Mouse (Mus musculus) layer of hippocampus, adult 2 months (tissue): ENCODE measurements around the gene Gm3625. TPM values are rescaled to one million over a fixed set of nuclear protein-coding genes. Genes with fewer than 3 reads are reported as not detected.
"Not testable (repeated sequence)": the region's sequence is repeated elsewhere in the genome, so short reads cannot be mapped to it uniquely, and the experiment has no call there.

Source experiments
- DNase-seq, 2 experiments: peaks; one replicate each; pipeline ENCODE4 v3.0.0; 2022; ENCODE audit warnings: low spot score in 2 of 2
- H3K27ac ChIP-seq: fragments of 200-600 bp; 2 replicates; pipeline ENCODE4 v1.8.1; 2022
- H3K4me3 ChIP-seq: fragments of 200-600 bp; 2 replicates; pipeline ENCODE4 v1.8.1; 2022; ENCODE audit warnings: mild to moderate bottlenecking
- CTCF ChIP-seq: fragments of 200-600 bp; conservative IDR thresholded peaks from 2 replicates; pipeline ENCODE4 v1.8.1; 2022; ENCODE audit warnings: antibody characterized with exemption, mild to moderate bottlenecking, moderate library complexity
- total RNA-seq, 2 experiments: library from RNA; stranded (reverse); gene quantifications; 2 replicates each; pipeline ENCODE4 v1.2.3; 2021

Gene Gm3625
- total RNA-seq, 2 experiments from 2014 or later: not detected

DNA sequence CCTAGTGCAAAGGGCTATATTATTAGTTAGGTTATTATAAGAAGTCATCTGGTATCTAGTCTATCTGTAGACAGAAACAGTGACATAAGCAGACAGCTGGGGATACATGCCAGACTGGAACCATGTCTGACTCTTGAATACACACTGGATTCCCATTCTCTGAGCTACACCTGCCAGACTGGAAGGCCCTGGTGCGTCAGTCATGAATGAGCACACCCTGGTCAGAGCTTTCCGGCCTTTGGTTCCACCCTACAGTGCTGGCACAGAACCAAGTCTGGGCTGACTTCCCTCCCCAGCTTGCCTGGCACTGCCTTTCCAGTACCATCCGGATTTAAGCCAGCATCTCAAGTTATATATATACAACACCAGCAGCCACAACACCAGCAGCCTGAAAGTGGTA lies 4.1 kb downstream of the Gm3625 start:
- no peak overlapping the region for H3K27ac ChIP-seq
- no peak overlapping the region for H3K4me3 ChIP-seq
- no peak for DNase-seq
- TF ChIP-seq CTCF: no peak

DNA sequence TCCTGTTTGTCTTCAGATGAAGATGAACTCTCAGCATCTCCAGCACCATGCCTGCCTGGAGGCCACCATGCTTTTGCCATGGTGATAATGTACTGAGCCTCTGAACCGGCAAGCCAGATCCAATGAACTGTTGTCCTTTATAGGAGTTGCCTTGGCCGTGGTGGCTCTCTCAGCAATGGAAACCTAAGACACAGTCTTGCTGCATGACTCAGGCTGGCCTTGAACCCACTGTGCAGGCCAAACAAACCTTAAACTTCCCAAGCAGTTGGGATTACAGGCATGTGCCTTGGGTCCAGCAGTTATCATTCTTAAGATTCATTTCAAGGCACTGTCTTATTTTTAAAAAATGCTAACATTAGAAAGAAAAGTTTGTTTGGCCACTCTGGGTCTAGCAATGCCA lies 4.9 kb downstream of the Gm3625 start:
- no peak overlapping the region for H3K27ac ChIP-seq
- no peak overlapping the region for H3K4me3 ChIP-seq
- no peak for DNase-seq
- TF ChIP-seq CTCF: no peak

DNA sequence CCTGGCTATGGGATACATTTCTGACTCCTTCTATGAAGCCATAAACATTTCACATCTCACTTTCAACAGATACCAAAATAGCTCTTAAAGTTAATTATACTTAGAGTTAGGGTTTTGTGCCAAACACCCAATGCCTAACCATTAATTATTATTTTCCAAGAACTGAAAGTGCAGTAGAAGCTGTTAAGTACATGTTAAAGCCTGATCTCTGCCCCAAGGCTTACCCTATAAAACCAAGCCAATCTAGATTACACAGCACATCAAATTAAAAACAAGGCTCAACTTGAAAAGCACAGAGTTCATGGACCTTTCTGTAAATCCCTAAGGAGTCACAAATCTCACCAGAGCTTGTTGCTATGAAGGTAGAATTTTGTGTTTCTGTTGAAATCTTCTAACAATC lies 10.4 kb downstream of the Gm3625 start:
- Histone ChIP-seq H3K4me3 (no peak overlapping the region), H3K27ac (no peak overlapping the region)
- DNase-seq: no peak
- TF ChIP-seq CTCF: no peak

DNA sequence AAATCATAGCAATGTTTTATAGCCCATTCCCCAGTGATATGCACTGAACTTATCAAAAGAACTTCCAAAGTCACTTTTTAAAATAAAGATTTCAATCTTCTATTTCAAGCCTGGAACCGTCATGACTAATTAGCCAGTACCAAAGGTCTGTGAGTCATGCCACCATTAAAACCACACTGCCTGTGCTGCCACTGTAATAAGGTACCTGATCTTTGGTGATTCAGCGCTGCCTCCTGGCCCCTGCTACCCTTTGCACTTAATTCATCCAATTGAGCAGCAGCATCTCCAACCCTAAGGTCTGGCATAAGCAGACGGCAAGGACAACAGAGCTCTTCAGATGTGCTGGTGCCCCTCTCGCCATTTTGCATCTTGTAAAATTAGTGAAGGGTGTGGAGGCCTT lies 18.7 kb downstream of the Gm3625 start:
- TF ChIP-seq CTCF: no peak
- H3K4me3 ChIP-seq: no peak overlapping the region
- no peak for DNase-seq
- no peak overlapping the region for H3K27ac ChIP-seq

DNA sequence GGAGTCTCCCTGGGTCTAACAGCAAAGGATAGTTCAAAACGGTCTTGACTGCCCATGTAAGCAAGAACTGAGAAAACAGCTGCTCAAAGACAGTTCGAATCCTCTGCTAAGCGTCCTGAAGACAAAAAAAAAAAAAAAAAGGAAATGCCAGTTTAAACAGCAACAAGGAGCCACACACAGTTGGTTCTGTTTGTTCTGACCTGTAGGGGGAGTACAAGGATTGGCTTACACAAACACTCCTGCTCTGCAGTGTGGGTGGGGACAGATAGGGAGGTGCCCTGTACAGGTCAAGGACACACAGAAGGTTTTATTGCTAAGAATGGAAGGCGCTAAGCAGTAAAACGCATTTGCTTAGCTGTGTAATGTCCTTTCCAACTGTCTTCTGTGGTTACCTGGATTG lies 20.9 kb downstream of the Gm3625 start:
- no peak for DNase-seq

DNA sequence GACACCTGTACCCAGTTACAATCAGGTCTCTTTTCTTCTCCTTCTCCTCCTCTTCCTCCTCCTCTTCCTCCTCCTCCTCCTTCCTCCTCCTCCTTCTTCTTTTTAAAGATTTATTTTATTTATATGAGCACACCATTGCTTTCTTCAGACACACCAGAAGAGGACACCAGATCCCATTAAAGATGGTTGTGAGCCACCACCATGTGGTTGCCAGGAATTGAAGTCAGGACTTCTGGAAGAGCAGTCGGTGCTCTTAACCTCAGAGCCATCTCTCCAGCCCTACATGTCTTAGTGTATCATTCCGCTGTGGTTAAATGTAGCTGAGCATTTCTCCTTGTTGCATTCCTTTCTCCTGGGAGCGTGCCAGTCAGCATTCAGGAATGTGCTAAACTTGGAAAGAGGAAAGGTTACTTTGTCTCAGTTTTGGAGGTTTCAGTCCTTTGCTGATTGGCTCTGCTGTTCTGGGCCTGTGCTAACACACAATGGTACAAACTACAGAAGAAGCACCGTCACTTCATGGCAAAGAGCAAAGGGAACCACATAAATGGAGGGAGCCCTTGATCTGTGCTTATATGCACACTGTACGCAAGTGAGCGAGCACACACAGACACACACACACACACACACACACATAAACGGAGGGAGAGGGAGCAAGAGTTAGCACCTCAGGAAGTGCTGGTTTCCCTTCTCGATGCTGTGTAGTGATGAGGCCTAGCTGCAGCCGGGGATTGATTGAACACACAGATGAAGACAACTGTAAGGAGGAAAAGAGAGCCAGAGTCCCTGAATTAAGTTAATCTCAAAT lies 34.0 kb downstream of the Gm3625 start:
- no peak overlapping the region for H3K4me3 ChIP-seq
- DNase-seq: no peak
- H3K27ac ChIP-seq: no peak overlapping the region
- no peak for TF ChIP-seq CTCF

More for the DNA sequence above, 20.9 kb downstream of the Gm3625 start:
- Histone ChIP-seq H3K4me3 (no peak overlapping the region), H3K27ac (no peak overlapping the region)
- TF ChIP-seq CTCF: peak; percentile 77

DNA sequence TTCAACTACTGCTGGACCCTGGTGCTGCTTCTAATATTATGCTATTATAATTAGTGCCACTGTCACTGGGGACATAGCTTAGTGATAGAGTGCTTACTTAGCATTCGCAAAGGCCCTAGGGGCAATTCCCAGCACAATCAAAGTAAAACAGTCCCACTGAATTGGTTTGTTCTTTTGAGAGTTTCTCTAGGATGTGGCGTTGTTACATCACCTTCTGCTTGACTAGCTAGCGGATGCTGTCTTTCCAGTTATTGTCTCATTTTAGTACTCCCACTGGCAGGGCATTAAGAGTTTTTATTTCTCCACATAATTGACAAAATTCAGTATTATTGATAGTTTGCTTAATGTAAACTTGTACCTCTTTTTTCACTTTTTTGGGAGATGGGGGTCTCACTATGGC lies 34.7 kb downstream of the Gm3625 start:
- no peak for TF ChIP-seq CTCF
- H3K4me3 ChIP-seq: no peak overlapping the region
- H3K27ac ChIP-seq: no peak overlapping the region
- no peak for DNase-seq

DNA sequence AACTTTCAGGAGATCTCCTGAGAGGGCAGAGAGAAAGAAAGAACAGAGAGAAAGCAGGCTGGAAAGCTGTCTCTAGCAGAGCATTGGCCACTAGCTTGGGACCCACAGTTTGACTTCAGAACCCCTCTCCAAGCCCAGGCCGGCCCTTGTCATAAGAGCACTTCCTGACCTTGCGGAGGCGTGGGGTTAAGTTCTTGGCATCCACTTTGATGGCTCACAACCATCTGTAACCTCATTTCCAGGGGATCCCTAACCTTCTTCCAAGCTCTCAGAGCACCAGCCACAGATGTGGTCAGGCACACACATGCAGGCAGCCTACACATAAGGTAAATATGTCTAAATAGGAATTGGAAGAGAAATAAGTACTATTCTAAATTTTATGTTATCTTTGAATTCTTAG lies 35.3 kb downstream of the Gm3625 start:
- no peak for TF ChIP-seq CTCF
- Histone ChIP-seq H3K27ac (no peak overlapping the region), H3K4me3 (no peak overlapping the region)
- no peak for DNase-seq

DNA sequence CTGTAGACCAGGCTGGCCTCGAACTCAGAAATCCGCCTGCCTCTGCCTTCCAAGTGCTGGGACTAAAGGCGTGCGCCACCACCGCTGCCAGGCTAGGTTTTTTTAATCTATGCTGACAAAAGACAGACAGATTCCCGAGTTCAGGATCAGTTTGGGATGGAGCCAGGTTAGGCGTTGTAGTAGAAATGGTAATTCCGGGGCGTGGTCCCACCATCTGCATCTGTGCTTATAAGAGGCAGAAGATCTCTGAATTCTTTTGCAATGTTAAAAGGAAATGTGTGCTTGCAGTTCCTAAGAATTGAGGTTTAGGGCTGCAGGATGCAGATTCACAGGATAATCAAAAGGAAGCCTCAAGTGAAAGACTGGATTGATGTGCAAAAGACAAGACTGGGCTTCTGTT lies 35.8 kb downstream of the Gm3625 start:
- no peak overlapping the region for H3K4me3 ChIP-seq
- DNase-seq: no peak
- no peak overlapping the region for H3K27ac ChIP-seq
- no peak for TF ChIP-seq CTCF

DNA sequence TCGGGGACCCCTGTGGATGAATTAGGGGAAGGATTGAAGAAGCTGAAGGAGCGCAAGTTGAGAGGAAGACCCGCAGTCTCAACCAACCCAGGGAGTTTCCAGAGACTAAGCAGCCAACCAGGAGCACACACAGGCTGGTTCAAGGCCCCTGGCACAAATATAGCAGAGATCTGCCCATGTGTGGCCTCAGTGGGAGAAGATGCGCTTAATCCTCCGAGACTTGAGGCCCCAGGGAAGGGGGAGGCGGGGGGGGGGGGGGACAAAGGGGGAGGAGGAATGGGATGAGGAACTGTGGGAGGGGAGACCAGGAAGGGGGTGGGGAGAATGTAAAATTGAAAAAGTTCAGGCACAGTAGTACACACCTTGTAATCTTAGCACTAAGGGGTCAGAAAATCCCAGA lies 37.3 kb downstream of the Gm3625 start:
- Histone ChIP-seq H3K27ac (no peak overlapping the region), H3K4me3 (no peak overlapping the region)
- DNase-seq: no peak
- TF ChIP-seq CTCF: no peak

DNA sequence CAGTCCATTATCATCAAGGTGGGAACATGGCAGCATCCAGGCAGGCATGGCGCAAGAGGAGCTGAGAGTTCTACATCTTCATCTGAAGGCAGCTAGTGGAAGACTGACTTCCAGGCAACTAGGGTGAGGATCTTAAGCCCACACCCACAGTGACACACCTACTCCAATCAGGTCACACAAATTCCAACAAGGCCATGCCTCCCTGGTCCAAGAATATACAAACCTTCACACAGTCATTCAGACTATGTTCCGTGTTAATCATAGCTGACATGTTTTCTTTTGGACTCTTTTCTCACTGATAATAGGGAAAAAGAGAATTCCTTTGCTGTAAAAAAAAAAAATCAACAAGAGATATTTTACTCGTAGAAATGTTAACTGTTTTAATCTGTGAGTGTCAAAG lies 39.0 kb downstream of the Gm3625 start:
- not testable (repeated sequence) for DNase-seq, H3K4me3 ChIP-seq, H3K27ac ChIP-seq

DNA sequence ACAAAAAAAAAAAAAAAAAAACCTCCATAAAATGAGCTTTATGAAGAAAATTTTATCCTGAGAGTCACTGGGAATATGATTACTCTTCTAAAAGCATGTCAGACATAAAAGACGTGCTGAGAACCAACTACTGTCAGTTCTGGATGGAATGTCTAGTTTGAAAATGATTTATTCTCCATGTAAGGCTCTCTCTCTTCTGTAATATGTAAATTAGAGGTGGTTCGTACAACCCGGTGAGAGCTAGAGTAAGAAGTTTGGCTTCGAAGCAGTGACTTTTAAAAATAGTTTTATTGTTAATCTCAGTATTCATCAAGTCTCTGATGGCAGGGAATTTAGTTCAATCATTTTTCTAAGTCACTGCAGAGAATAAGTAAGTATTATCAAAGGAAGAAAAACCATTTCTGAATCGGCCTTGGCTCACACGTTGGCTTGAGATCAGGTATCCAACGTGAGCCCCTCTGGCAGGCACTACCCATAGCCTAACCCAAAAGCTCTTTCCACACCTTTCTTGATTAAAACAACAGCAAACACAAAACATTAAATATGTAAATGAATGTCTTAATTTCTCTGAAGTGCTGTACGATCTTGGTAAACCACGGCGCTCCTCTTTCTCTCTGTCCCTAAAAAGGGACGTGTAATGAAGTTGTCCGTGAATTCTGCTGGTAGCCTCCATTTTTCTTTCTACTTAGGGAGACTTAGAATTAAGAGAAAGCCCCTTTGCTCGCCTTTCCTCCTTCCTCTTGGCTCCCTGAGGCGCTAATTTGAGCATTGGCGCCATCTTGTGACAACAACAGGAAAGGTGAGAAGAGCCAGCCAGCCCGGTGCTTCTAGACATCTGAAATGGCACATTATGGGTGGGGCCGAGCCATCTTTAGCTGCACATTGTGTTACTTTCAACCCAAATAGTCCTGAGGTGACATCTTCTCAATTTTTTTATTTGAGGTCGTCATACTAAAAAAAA lies 44.4 kb downstream of the Gm3625 start:
- Histone ChIP-seq H3K27ac (peak overlapping the region; percentile 56), H3K4me3 (peak overlapping the region; percentile 51)

DNA sequence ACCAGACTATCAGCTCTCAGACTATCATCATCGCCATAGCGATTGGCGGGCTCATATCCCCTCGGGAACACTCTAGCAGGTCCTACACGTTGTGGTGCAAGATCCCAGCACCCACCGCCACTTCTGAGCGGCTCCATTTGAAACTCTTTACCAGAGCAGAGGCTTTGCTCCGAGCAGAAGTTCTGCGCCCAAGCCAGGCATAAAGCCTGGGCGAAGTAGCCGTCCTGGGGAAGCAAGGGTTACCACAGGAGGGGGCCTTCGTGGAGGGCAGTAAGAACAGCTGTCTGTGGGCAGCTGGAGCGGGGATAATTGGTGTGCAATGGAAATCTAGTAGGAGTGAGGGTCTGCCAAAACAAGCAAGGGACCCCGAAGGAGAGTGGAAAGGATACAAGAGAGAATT lies 45.2 kb downstream of the Gm3625 start:
- no peak for TF ChIP-seq CTCF
- no peak overlapping the region for H3K4me3 ChIP-seq
- DNase-seq: no peak
- no peak overlapping the region for H3K27ac ChIP-seq

More for the DNA sequence above, 44.4 kb downstream of the Gm3625 start:
- peak; percentile 94 for TF ChIP-seq CTCF
- peak; percentile 83 for DNase-seq
